ENCODE assay signal across 8 mouse cellular contexts in genomic region chr2:60963616-60964015, GRCm38 (mm10). TPM values are rescaled to one million over a fixed set of nuclear protein-coding genes. Genes with fewer than 3 reads are reported as not detected.
A peak's percentile ranks its signal among the peaks of the same experiment; 100 is the strongest.
DNase-seq lines count a peak whose midpoint lies in the region; ATAC-seq and TF ChIP-seq lines count a peak whose summit lies in the region.

No protein-coding gene starts in this region.

- H3K9ac ChIP-seq in kidney, embryonic 15.5 days: peak overlapping the region; percentile 81
- H3K9ac ChIP-seq in hindbrain, embryonic 14.5 days: peak overlapping the region; percentile 92
- peak overlapping the region; percentile 93; the same call in 1 of the 2 replicates for H3K9ac ChIP-seq in lung, postnatal 0 days (replicated peaks; ENCODE audit: low read depth)
- H3K9ac ChIP-seq in stomach, embryonic 15.5 days: no peak overlapping the region

- 7% methylated on average over 5 of the region's 5 CpGs for WGBS in kidney, embryonic 15.5 days
- WGBS in embryonic facial prominence, embryonic 10.5 days: 6% methylated on average over 5 of the region's 5 CpGs
- 7% methylated on average over 5 of the region's 5 CpGs for WGBS in hindbrain, embryonic 14.5 days
- WGBS in lung, postnatal 0 days: 13% methylated on average over 5 of the region's 5 CpGs
- 15% methylated on average over 5 of the region's 5 CpGs for WGBS in stomach, embryonic 15.5 days

- TF ChIP-seq CTCF in lung, postnatal 0 days (IDR thresholded peaks at IDR 0.05): no peak

- H3K9me3 ChIP-seq in kidney, embryonic 15.5 days (replicated peaks): no peaks in the 10 kb centered on the region
- no peaks in the 10 kb centered on the region for H3K9me3 ChIP-seq in embryonic facial prominence, embryonic 10.5 days
- H3K9me3 ChIP-seq in hindbrain, embryonic 14.5 days (ENCODE audit: control insufficient read depth, low read length): no peaks in the 10 kb centered on the region
- H3K9me3 ChIP-seq in lung, postnatal 0 days (ENCODE audit: low read length): no peaks in the 10 kb centered on the region
- H3K9me3 ChIP-seq in stomach, embryonic 15.5 days: no peaks in the 10 kb centered on the region

- peak overlapping the region; percentile 99 for H3K27ac ChIP-seq in kidney, embryonic 15.5 days
- peak overlapping the region; percentile 95 for H3K27ac ChIP-seq in embryonic facial prominence, embryonic 10.5 days (replicated peaks)
- peak overlapping the region; percentile 94 for H3K27ac ChIP-seq in hindbrain, embryonic 14.5 days
- H3K27ac ChIP-seq in lung, postnatal 0 days (ENCODE audit: low read length): peak overlapping the region; percentile 98
- peak overlapping the region; percentile 98 for H3K27ac ChIP-seq in stomach, embryonic 15.5 days

- no peak for DNase-seq in kidney, adult 8-10 months
- DNase-seq in embryonic facial prominence, embryonic 10.5 days (ENCODE audit: low spot score): peak; percentile 40
- peak; percentile 63 for DNase-seq in hindbrain, embryonic 14.5 days (ENCODE audit: low spot score)
- peak; percentile 71 for DNase-seq in lung, postnatal 0 days (ENCODE audit: low spot score)
- no peak for DNase-seq in thymus, adult 18-20 months
- DNase-seq in adrenal gland, adult 2 months: no peak

- peak overlapping the region; percentile 65 for H3K4me2 ChIP-seq in kidney, embryonic 15.5 days
- H3K4me2 ChIP-seq in hindbrain, embryonic 14.5 days (replicated peaks): peak overlapping the region; percentile 70
- H3K4me2 ChIP-seq in lung, postnatal 0 days (replicated peaks; ENCODE audit: low read depth, low read length): peak overlapping the region; percentile 46
- H3K4me2 ChIP-seq in stomach, embryonic 15.5 days: peak overlapping the region; percentile 62

- H3K27me3 ChIP-seq in kidney, embryonic 15.5 days: no peaks in the 10 kb centered on the region
- no peaks in the 10 kb centered on the region for H3K27me3 ChIP-seq in embryonic facial prominence, embryonic 10.5 days (replicated peaks; ENCODE audit: low read depth, poor library complexity, severe bottlenecking)
- no peaks in the 10 kb centered on the region for H3K27me3 ChIP-seq in hindbrain, embryonic 14.5 days (ENCODE audit: control insufficient read depth, insufficient read depth, low read length)
- H3K27me3 ChIP-seq in lung, postnatal 0 days (replicated peaks; ENCODE audit: insufficient read depth, low read length): no peaks in the 10 kb centered on the region
- H3K27me3 ChIP-seq in stomach, embryonic 15.5 days (replicated peaks): no peaks in the 10 kb centered on the region

- H3K4me3 ChIP-seq in kidney, embryonic 15.5 days (replicated peaks): peak overlapping the region; percentile 76
- H3K4me3 ChIP-seq in embryonic facial prominence, embryonic 10.5 days: peak overlapping the region; percentile 89
- H3K4me3 ChIP-seq in hindbrain, embryonic 14.5 days (replicated peaks; ENCODE audit: low read length): peak overlapping the region; percentile 91
- peak overlapping the region; percentile 94 for H3K4me3 ChIP-seq in lung, postnatal 0 days (ENCODE audit: low read depth, low read length)
- H3K4me3 ChIP-seq in stomach, embryonic 15.5 days (replicated peaks): peak overlapping the region; percentile 90

- peak; percentile 51; the same call in 1 of the 2 replicates for TF ChIP-seq EP300 in lung, postnatal 0 days (IDR thresholded peaks at IDR 0.05)

- no peaks in the 10 kb centered on the region for H3K36me3 ChIP-seq in kidney, embryonic 15.5 days
- no peaks in the 10 kb centered on the region for H3K36me3 ChIP-seq in embryonic facial prominence, embryonic 10.5 days (replicated peaks)
- H3K36me3 ChIP-seq in hindbrain, embryonic 14.5 days (replicated peaks; ENCODE audit: control insufficient read depth, insufficient read depth): no peaks in the 10 kb centered on the region
- no peaks in the 10 kb centered on the region for H3K36me3 ChIP-seq in lung, postnatal 0 days (ENCODE audit: insufficient read depth, low read length)
- H3K36me3 ChIP-seq in stomach, embryonic 15.5 days: no peaks in the 10 kb centered on the region

- ATAC-seq in kidney, embryonic 15.5 days (replicated peaks; ENCODE audit: low FRiP score): no peak
- 0 out of 2 replicates have a peak, but pooled peaks have one; percentile 3 for ATAC-seq in hindbrain, embryonic 14.5 days (ENCODE audit: low FRiP score)
- ATAC-seq in lung, postnatal 0 days: 0 out of 2 replicates have a peak, but pooled peaks have one; percentile 5
- no peak for ATAC-seq in stomach, embryonic 15.5 days (ENCODE audit: insufficient read depth, low FRiP score, low read depth)

- peaks cover 28% of the 10 kb centered on the region for H3K4me1 ChIP-seq in kidney, embryonic 15.5 days
- H3K4me1 ChIP-seq in embryonic facial prominence, embryonic 10.5 days: peaks cover 34% of the 10 kb centered on the region
- peaks cover 15% of the 10 kb centered on the region; the same call in 1 of the 2 replicates for H3K4me1 ChIP-seq in hindbrain, embryonic 14.5 days (replicated peaks; ENCODE audit: control insufficient read depth, insufficient read depth, low read length)
- H3K4me1 ChIP-seq in lung, postnatal 0 days (ENCODE audit: insufficient read depth, low read depth, low read length): peaks cover 3% of the 10 kb centered on the region; the same call in 1 of the 2 replicates
- H3K4me1 ChIP-seq in stomach, embryonic 15.5 days: peaks cover 6% of the 10 kb centered on the region; the same call in 1 of the 2 replicates

RNA-seq across cellular contexts. Expression of gene Rbms1, which starts 0.6 kb away (rescaled TPM):
- polyA plus RNA-seq in kidney, embryonic 15.5 days (2015; fragmentation: Nextera tagmentation; extraction: Ambion mirVana): 109 and 117 TPM in 2 replicates
- 103 and 106 TPM in 2 replicates for polyA plus RNA-seq in embryonic facial prominence, embryonic 10.5 days (2016; fragmentation: Nextera tagmentation; extraction: Ambion mirVana)
- 64.2 and 64.9 TPM in 2 replicates for polyA plus RNA-seq in hindbrain, embryonic 14.5 days (2014; fragmentation: Nextera tagmentation; extraction: Ambion mirVana)
- polyA plus RNA-seq in lung, postnatal 0 days (2015; fragmentation: Nextera tagmentation; extraction: Ambion mirVana): 156 and 168 TPM in 2 replicates
- polyA plus RNA-seq in stomach, embryonic 15.5 days (2015; fragmentation: Nextera tagmentation; extraction: Ambion mirVana): 122 and 130 TPM in 2 replicates
- total RNA-seq in adrenal gland, adult 2 months (2021): 10 to 100 TPM; 58.6 to 60.1 TPM
- polyA plus RNA-seq in adrenal gland, adult 2 months (2012; rRNA removed): 118 and 119 TPM in 2 replicates

Comparison
In these comparisons a context has a peak if more than half of its experiments do, and no peak if none do; other contexts are left out.
1. ATAC-seq: peak in hindbrain, embryonic 14.5 days (single experiment) and lung, postnatal 0 days (single experiment); none in kidney, embryonic 15.5 days (single experiment) and stomach, embryonic 15.5 days (single experiment).
2. DNase-seq: peak in embryonic facial prominence, embryonic 10.5 days (single experiment), hindbrain, embryonic 14.5 days (single experiment) and lung, postnatal 0 days (single experiment); none in kidney, adult 8-10 months (0 of 2), thymus, adult 18-20 months (0 of 2) and adrenal gland, adult 2 months (single experiment).
3. Peak in every context shown above with its lines, with median percentiles within 50 percentile points of each other: H3K27ac ChIP-seq, H3K4me2 ChIP-seq and H3K4me3 ChIP-seq.